Mouse (Mus musculus) heart, embryonic 12.5 days (tissue): ENCODE data around the gene Oas3. TPM values are rescaled to one million over a fixed set of nuclear protein-coding genes. Genes with fewer than 3 reads are reported as not detected.

Source experiments
- ATAC-seq: fragments of 200-750 bp; cut with Nextera tagmentation; 2 replicates; pipeline ENCODE4 v1.8.0; 2017; ENCODE audit warnings: moderate TSS enrichment, moderate library complexity; ENCODE audit not compliant: insufficient number of reproducible peaks, low FRiP score
- H3K27ac ChIP-seq: fragments of 300-500 bp; sonication (generic); 2 replicates; pipeline ENCODE4 v1.5.1; 2016; ENCODE audit warnings: mild to moderate bottlenecking, moderate library complexity; ENCODE audit not compliant: poor library complexity, severe bottlenecking
- H3K27me3 ChIP-seq: fragments of 300-500 bp; sonication (generic); replicated peaks from 2 replicates; pipeline ENCODE4 v1.6.1; 2016; ENCODE audit warnings: mild to moderate bottlenecking, moderate library complexity
- H3K36me3 ChIP-seq: fragments of 300-500 bp; sonication (generic); 2 replicates; pipeline ENCODE4 v1.6.1; 2016; ENCODE audit warnings: mild to moderate bottlenecking, moderate library complexity
- H3K4me1 ChIP-seq: fragments of 300-500 bp; sonication (generic); replicated peaks from 2 replicates; pipeline ENCODE4 v1.6.1; 2016; ENCODE audit warnings: mild to moderate bottlenecking
- H3K4me2 ChIP-seq: fragments of 300-500 bp; sonication (generic); 2 replicates; pipeline ENCODE4 v1.6.1; 2016; ENCODE audit warnings: mild to moderate bottlenecking, moderate library complexity
- H3K4me3 ChIP-seq: fragments of 300-500 bp; sonication (generic); 2 replicates; pipeline ENCODE4 v1.5.1; 2016; ENCODE audit warnings: mild to moderate bottlenecking
- H3K9ac ChIP-seq: fragments of 300-500 bp; sonication (generic); 2 replicates; pipeline ENCODE4 v1.6.1; 2016; ENCODE audit warnings: mild to moderate bottlenecking, moderate library complexity
- H3K9me3 ChIP-seq: fragments of 300-500 bp; sonication (generic); replicated peaks from 2 replicates; pipeline ENCODE4 v1.6.1; 2016; ENCODE audit warnings: mild to moderate bottlenecking, moderate library complexity
- WGBS: fragments of 180-500 bp; shearing (Covaris S2); methylation state at CpG from one replicate; pipeline ENCODE4 v1.1.7; 2016; 5-methylcytosine and 5-hydroxymethylcytosine counted together
- polyA plus RNA-seq: library from polyadenylated mRNA; unstranded; fragments of >200 nt; fragmentation: Nextera tagmentation; extraction: Ambion mirVana; gene quantifications from 2 replicates; pipeline ENCODE4 v1.2.1, GENCODE M21; 2016

Gene Oas3
- polyA plus RNA-seq, 1 experiment from 2014 or later = 0.33 TPM

DNA sequence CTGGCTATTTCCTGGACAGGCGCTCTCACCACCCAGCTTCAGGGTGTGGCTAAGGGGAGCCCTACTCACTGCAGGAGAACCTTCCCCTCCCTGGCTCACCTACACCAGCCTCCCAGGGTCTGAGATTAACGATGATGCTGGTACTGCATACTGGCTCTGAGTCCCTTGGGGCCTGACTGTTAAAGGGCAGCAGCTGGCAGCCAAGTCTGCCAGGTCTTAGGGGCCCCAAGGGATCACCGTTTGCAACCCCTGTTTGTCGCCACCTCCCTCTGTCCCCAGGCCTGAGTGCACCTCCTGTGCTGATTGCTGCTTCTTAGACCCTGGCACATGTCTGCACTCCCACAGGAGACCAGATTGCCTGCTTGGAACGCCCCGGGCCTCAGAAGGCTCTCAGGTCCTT, 73.0 kb downstream of the Oas3 start:
- WGBS = 50% methylated on average over 6 of the region's 6 CpGs
- H3K4me1 ChIP-seq = peaks cover 4% of the 10 kb centered on the region; the same call in 1 of the 2 replicates
- H3K4me3 ChIP-seq = no peak overlapping the region
- H3K27me3 ChIP-seq = peaks cover 98% of the 10 kb centered on the region
- ATAC-seq = no peak
- no peak overlapping the region for H3K9ac ChIP-seq
- H3K9me3 ChIP-seq = no peaks in the 10 kb centered on the region
- H3K4me2 ChIP-seq = no peak overlapping the region
- no peak overlapping the region for H3K27ac ChIP-seq
- H3K36me3 ChIP-seq = no peaks in the 10 kb centered on the region

DNA sequence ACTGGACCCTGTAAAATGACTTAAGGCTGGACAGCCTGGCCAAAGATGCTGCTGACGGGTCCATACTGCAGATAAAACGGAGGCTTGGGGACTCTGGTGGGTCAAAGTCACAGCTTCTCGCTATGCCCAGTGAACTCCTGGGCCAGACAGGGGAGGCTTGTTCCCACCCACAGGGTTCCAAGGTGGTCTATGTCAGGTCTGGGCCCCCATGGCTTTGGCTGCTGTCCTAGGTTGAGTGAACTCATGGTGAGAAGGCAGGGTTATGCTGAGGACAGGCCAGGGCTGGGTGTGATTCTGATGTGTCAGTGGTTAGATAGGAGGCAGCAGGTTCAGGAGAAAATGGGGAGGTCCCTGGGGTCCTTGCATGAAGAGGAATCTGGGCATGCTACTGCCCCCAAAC, 73.8 kb downstream of the Oas3 start:
- no peak overlapping the region for H3K27ac ChIP-seq
- peaks cover 4% of the 10 kb centered on the region; the same call in 1 of the 2 replicates for H3K4me1 ChIP-seq
- no peak overlapping the region for H3K4me2 ChIP-seq
- peaks cover 98% of the 10 kb centered on the region for H3K27me3 ChIP-seq
- H3K9me3 ChIP-seq = no peaks in the 10 kb centered on the region
- no peak overlapping the region for H3K9ac ChIP-seq
- H3K36me3 ChIP-seq = no peaks in the 10 kb centered on the region
- 65% methylated on average over 3 of the region's 3 CpGs for WGBS
- ATAC-seq = no peak
- no peak overlapping the region for H3K4me3 ChIP-seq

Other genes with a start within 250 kb of the Oas3 start
- gene Tpcn1, start 189.0 kb downstream of the Oas3 start, polyA plus RNA-seq = 17.1 and 17.3 TPM in 2 replicates
- 0.19 and 0.33 TPM in 2 replicates for gene Iqcd, start 188.6 kb downstream of the Oas3 start, polyA plus RNA-seq
- 9.1 and 10.8 TPM in 2 replicates for gene Rita1, start 165.1 kb downstream of the Oas3 start, polyA plus RNA-seq
- gene Ddx54, start 164.9 kb downstream of the Oas3 start, polyA plus RNA-seq = 38.7 and 38.8 TPM in 2 replicates
- gene Cfap73, start 143.4 kb downstream of the Oas3 start, polyA plus RNA-seq = not detected in 2 replicates
- gene Rasal1, start 128.8 kb downstream of the Oas3 start, polyA plus RNA-seq = 0.21 TPM in 1 of 2 replicates, not detected in the other
- 0.24 and 0.28 TPM in 2 replicates for gene Dtx1, start 65.7 kb downstream of the Oas3 start, polyA plus RNA-seq
- 0.08 and 0.11 TPM in 2 replicates for gene Oas2, start 27.8 kb downstream of the Oas3 start, polyA plus RNA-seq
- gene Oas1e, start 17.9 kb upstream of the Oas3 start, polyA plus RNA-seq = not detected in 2 replicates
- gene Oas1c, start 34.9 kb upstream of the Oas3 start, polyA plus RNA-seq = 0.19 and 0.63 TPM in 2 replicates
- not detected in 2 replicates for gene Oas1f, start 69.7 kb upstream of the Oas3 start, polyA plus RNA-seq
- gene Oas1h, start 83.8 kb upstream of the Oas3 start, polyA plus RNA-seq = not detected in 2 replicates
- gene Oas1g, start 110.0 kb upstream of the Oas3 start, polyA plus RNA-seq = not detected in 2 replicates
- 0.81 and 0.96 TPM in 2 replicates for gene Oas1a, start 129.9 kb upstream of the Oas3 start, polyA plus RNA-seq
- not detected in 2 replicates for gene Oas1d, start 136.9 kb upstream of the Oas3 start, polyA plus RNA-seq
- not detected in 2 replicates for gene Rph3a, start 232.4 kb upstream of the Oas3 start, polyA plus RNA-seq